Mouse (Mus musculus) midbrain, embryonic 16.5 days (tissue): ENCODE data around the gene Drd1. TPM values are rescaled to one million over a fixed set of nuclear protein-coding genes. Genes with fewer than 3 reads are reported as not detected.

Experiments used
- ATAC-seq: fragments of 200-750 bp; cut with Nextera tagmentation; 2 replicates; pipeline ENCODE4 v1.8.0; 2017; ENCODE audit warnings: moderate TSS enrichment
- H3K27ac ChIP-seq: fragments of 300-500 bp; sonication (generic); 2 replicates; pipeline ENCODE4 v1.5.1; 2014; ENCODE audit warnings: mild to moderate bottlenecking, low read length, mixed read lengths
- H3K27me3 ChIP-seq: fragments of 300-500 bp; sonication (generic); 2 replicates; pipeline ENCODE4 v1.6.1; 2014; ENCODE audit warnings: low read depth, low read length, mixed read lengths; ENCODE audit not compliant: control insufficient read depth, insufficient read depth
- H3K36me3 ChIP-seq: fragments of 300-500 bp; sonication (generic); 2 replicates; pipeline ENCODE4 v1.6.1; 2014; ENCODE audit warnings: mild to moderate bottlenecking, low read length, moderate library complexity, mixed read lengths; ENCODE audit not compliant: control insufficient read depth, insufficient read depth
- H3K4me1 ChIP-seq: fragments of 300-500 bp; sonication (generic); 2 replicates; pipeline ENCODE4 v1.6.1; 2014; ENCODE audit warnings: mild to moderate bottlenecking, low read length, mixed read lengths; ENCODE audit not compliant: control insufficient read depth, insufficient read depth
- H3K4me2 ChIP-seq: fragments of 300-500 bp; sonication (generic); 2 replicates; pipeline ENCODE4 v1.6.1; 2014; ENCODE audit warnings: mild to moderate bottlenecking, low read length, mixed read lengths
- H3K4me3 ChIP-seq: fragments of 300-500 bp; sonication (generic); 2 replicates; pipeline ENCODE4 v1.5.1; 2014; ENCODE audit warnings: low read depth, mild to moderate bottlenecking, low read length, moderate library complexity, mixed read lengths
- H3K9ac ChIP-seq: fragments of 300-500 bp; sonication (generic); 2 replicates; pipeline ENCODE4 v1.6.1; 2014; ENCODE audit warnings: low read depth, low read length, mixed read lengths
- H3K9me3 ChIP-seq: fragments of 300-500 bp; sonication (generic); replicated peaks from 2 replicates; pipeline ENCODE4 v1.6.1; 2014; ENCODE audit warnings: mild to moderate bottlenecking, low read length, mixed read lengths; ENCODE audit not compliant: control insufficient read depth, poor library complexity, severe bottlenecking
- WGBS: fragments of 180-500 bp; shearing (Covaris S2); extraction: QIAGEN DNeasy Blood & Tissue Kit; methylation state at CpG from one replicate; pipeline ENCODE4 v1.1.7; 2014; 5-methylcytosine and 5-hydroxymethylcytosine counted together
- polyA plus RNA-seq: library from polyadenylated mRNA; unstranded; fragments of >200 nt; fragmentation: Nextera tagmentation; extraction: Ambion mirVana; gene quantifications from 2 replicates; pipeline ENCODE4 v1.2.1, GENCODE M21; 2015

The Drd1 gene
- polyA plus RNA-seq, 1 experiment from 2014 or later = 5.2 TPM

GRCm38 (mm10) chr13:54094349-54094748, 38.8 kb upstream of the Drd1 start:
- ATAC-seq = no peak
- H3K4me2 ChIP-seq = no peak overlapping the region
- WGBS = 90% methylated on average over 4 of the region's 4 CpGs
- H3K9me3 ChIP-seq = no peaks in the 10 kb centered on the region
- H3K27ac ChIP-seq = no peak overlapping the region
- H3K9ac ChIP-seq = no peak overlapping the region
- no peaks in the 10 kb centered on the region for H3K4me1 ChIP-seq
- no peak overlapping the region for H3K4me3 ChIP-seq
- H3K36me3 ChIP-seq = peaks cover 29% of the 10 kb centered on the region
- no peaks in the 10 kb centered on the region for H3K27me3 ChIP-seq

DNA sequence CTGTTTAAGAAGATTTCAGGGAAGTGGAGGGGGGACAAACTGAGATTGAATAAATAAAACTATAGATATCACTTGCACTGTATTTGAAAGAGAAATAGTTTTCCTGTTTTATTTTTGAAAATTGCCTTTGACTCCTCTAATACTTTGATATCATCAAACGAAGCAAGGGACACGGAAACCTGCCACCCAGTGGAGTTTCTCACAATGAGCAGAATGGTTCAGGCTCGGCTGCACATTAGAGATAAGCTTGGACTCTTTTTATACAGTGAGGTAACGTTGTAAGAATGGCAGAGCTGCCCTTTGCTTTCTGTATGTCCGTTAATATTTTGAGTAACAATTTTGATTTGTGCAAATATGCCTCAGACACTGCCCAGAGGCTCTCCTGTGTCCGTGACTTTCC, 36.2 kb upstream of the Drd1 start:
- Histone ChIP-seq H3K36me3 (peaks cover 44% of the 10 kb centered on the region), H3K27ac (no peak overlapping the region)
- WGBS = 76% methylated on average over 6 of the region's 6 CpGs

GRCm38 (mm10) chr13:54085266-54085665, 29.8 kb upstream of the Drd1 start:
- Histone ChIP-seq H3K4me3 (no peak overlapping the region), H3K36me3 (peaks cover 23% of the 10 kb centered on the region), H3K4me2 (no peak overlapping the region), H3K9me3 (no peaks in the 10 kb centered on the region), H3K27me3 (no peaks in the 10 kb centered on the region), H3K27ac (no peak overlapping the region), H3K9ac (no peak overlapping the region), H3K4me1 (peaks cover 4% of the 10 kb centered on the region; the same call in 1 of the 2 replicates)
- ATAC-seq = no peak
- 90% methylated on average over 18 of the region's 18 CpGs for WGBS

More for the DNA sequence above, 36.2 kb upstream of the Drd1 start:
- Histone ChIP-seq H3K4me1 (no peaks in the 10 kb centered on the region), H3K9me3 (no peaks in the 10 kb centered on the region), H3K4me3 (no peak overlapping the region), H3K9ac (no peak overlapping the region), H3K4me2 (no peak overlapping the region), H3K27me3 (no peaks in the 10 kb centered on the region)
- ATAC-seq = no peak

- Histone ChIP-seq H3K9me3 (no peaks in the 10 kb centered on the region), H3K27ac (no peak overlapping the region), H3K36me3 (peaks cover 22% of the 10 kb centered on the region), H3K9ac (no peak overlapping the region), H3K4me1 (peaks cover 4% of the 10 kb centered on the region; the same call in 1 of the 2 replicates), H3K27me3 (no peaks in the 10 kb centered on the region), H3K4me2 (no peak overlapping the region), H3K4me3 (no peak overlapping the region)
- ATAC-seq = no peak
- WGBS = 93% methylated on average over 5 of the region's 5 CpGs
These were observed 29.3 kb upstream of the Drd1 start for GRCm38 (mm10) chr13:54084826-54085225.

GRCm38 (mm10) chr13:54084178-54084577, 28.7 kb upstream of the Drd1 start:
- Histone ChIP-seq H3K4me2 (no peak overlapping the region), H3K9ac (no peak overlapping the region), H3K9me3 (no peaks in the 10 kb centered on the region), H3K4me1 (peaks cover 4% of the 10 kb centered on the region; the same call in 1 of the 2 replicates), H3K4me3 (no peak overlapping the region), H3K27ac (no peak overlapping the region), H3K36me3 (peaks cover 17% of the 10 kb centered on the region), H3K27me3 (no peaks in the 10 kb centered on the region)
- no peak for ATAC-seq
- WGBS = 48% methylated on average over 4 of the region's 4 CpGs

DNA sequence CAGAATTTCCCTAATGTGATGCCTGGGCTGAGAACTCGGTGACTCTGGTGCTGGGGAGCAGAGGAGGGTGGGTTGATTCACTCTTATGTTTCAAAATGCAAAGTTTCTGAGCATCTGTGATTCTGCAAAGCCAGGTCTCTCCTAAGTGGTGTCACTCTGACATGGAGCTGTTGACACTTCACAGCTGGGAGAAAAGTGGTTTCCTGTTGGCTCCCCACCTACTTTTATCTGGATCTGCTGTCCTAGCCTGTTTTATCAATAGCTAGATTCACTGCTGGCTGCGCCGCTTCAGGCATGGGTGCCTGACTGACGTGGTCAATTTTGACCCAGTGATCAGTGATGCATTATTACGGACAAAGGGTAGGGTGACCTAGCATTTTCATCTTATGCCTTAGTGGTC, 27.4 kb upstream of the Drd1 start:
- ATAC-seq = no peak
- Histone ChIP-seq H3K4me3 (no peak overlapping the region), H3K9me3 (no peaks in the 10 kb centered on the region), H3K9ac (no peak overlapping the region), H3K27me3 (no peaks in the 10 kb centered on the region), H3K4me2 (no peak overlapping the region), H3K4me1 (peaks cover 4% of the 10 kb centered on the region; the same call in 1 of the 2 replicates), H3K36me3 (peaks cover 8% of the 10 kb centered on the region), H3K27ac (no peak overlapping the region)
- 86% methylated on average over 5 of the region's 5 CpGs for WGBS

DNA sequence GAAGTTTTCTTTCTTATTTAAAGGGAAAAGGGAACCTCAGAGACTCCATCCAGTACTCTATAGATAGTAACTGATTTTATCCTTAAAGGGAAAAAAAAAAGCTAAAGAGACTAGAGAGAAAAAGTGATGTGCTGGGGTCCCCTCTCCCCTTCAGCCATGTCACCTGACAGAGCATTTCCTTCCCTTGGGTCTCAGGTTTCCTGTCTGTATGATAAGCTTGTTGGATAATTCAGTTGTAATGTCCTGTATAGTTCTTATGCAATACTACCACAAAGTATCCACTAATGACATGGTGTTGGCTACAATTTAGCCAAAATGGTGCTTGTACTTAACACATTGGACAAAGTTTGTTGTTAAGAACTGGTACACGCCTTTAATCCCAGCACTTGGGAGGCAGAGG, 25.3 kb upstream of the Drd1 start:
- no peak overlapping the region for H3K4me3 ChIP-seq
- WGBS = 87% methylated on average over 1 of the region's 1 CpGs
- no peaks in the 10 kb centered on the region for H3K27me3 ChIP-seq
- no peak overlapping the region for H3K27ac ChIP-seq
- ATAC-seq = no peak
- H3K9me3 ChIP-seq = no peaks in the 10 kb centered on the region
- H3K36me3 ChIP-seq = no peaks in the 10 kb centered on the region
- no peak overlapping the region for H3K9ac ChIP-seq
- H3K4me2 ChIP-seq = no peak overlapping the region
- H3K4me1 ChIP-seq = peaks cover 4% of the 10 kb centered on the region; the same call in 1 of the 2 replicates

GRCm38 (mm10) chr13:54079782-54080759, 24.6 kb upstream of the Drd1 start:
- H3K4me3 ChIP-seq = no peak overlapping the region
- H3K4me1 ChIP-seq = peaks cover 4% of the 10 kb centered on the region; the same call in 1 of the 2 replicates
- H3K27me3 ChIP-seq = no peaks in the 10 kb centered on the region
- no peak overlapping the region for H3K27ac ChIP-seq
- no peak overlapping the region for H3K4me2 ChIP-seq
- no peaks in the 10 kb centered on the region for H3K9me3 ChIP-seq
- H3K36me3 ChIP-seq = no peaks in the 10 kb centered on the region
- H3K9ac ChIP-seq = no peak overlapping the region
- no peak for ATAC-seq
- WGBS = 76% methylated on average over 12 of the region's 12 CpGs

DNA sequence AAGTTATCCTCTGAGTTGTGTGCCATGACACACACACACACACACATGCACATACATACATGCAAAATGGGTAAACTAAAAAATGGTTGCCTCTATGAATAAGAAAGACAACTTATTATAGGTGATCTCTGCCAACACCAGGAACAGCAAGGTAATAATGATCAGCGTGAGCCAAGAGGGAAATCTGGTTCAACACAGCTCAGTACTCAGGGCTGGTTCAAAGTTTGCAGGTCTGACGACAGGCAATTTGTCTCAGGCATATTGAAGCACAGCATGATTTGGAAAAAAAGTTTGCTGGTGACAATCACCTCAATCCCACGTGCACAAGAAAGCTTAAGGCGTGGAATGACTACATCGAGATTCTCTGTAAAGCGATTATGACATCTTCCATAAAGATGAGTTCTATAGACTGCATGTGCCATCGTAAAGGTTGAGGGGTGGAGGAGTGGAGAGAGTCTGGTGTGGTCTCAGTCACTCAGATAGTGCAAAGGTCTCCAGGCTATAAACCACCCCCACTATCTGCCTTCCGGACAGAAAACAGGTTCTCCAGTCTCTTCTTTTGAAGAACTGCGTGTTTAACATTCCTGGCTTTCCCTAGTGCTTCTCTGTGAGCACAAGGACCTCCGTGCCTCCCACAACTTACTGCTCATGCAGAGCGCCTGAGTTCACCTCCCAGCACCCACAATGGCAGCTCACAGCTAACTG, 22.1 kb upstream of the Drd1 start:
- peaks cover 10% of the 10 kb centered on the region for H3K4me1 ChIP-seq
- no peaks in the 10 kb centered on the region for H3K36me3 ChIP-seq
- no peak overlapping the region for H3K27ac ChIP-seq
- 84% methylated on average over 11 of the region's 11 CpGs for WGBS
- H3K9me3 ChIP-seq = no peaks in the 10 kb centered on the region
- no peak for ATAC-seq
- H3K9ac ChIP-seq = no peak overlapping the region
- no peaks in the 10 kb centered on the region for H3K27me3 ChIP-seq
- no peak overlapping the region for H3K4me3 ChIP-seq
- no peak overlapping the region for H3K4me2 ChIP-seq
